Mouse (Mus musculus): ENCODE data around the gene Fam8a1.

GRCm38 (mm10) chr13:46651853-46652252 is 17.5 kb upstream of the Fam8a1 start:
- TF ChIP-seq CTCF (IDR thresholded peaks at IDR 0.05; ENCODE audit: insufficient read depth, low read length) (no peak), POLR2A (IDR thresholded peaks at IDR 0.05; ENCODE audit: borderline replicate concordance, extremely low read depth, low read depth, low read length) (no peak)
